Mouse (Mus musculus): ENCODE results near the gene Ryr2. TPM values are rescaled to one million over a fixed set of nuclear protein-coding genes. Genes with fewer than 3 reads are reported as not detected.

Ryr2 gene
- total and polyA plus RNA-seq, 3 experiments, result 0.11 to 0.13 TPM; not detected in 1

GRCm38 (mm10) chr13:11511540-11512177 is 595.1 kb downstream of the Ryr2 start:
- dilution Hi-C loops (cut with MboI; ENCODE audit: extremely low pct_ligation_motif_present, extremely low pct_unique_long_range_greater_than_20kb, low sequenced_read_pairs) (no loop called here), in situ Hi-C loops (cut with MboI; ENCODE audit: low pct_ligation_motif_present, low pct_unique_long_range_greater_than_20kb, low sequenced_read_pairs) (no loop called here)
- no peak overlapping the region for H3K27ac ChIP-seq (ENCODE audit: insufficient read depth, low read depth)
- no peaks in the 10 kb centered on the region for H3K79me2 ChIP-seq (replicated peaks; ENCODE audit: control insufficient read depth, extremely low read depth, insufficient read depth, poor library complexity, severe bottlenecking)
- H3K4me1 ChIP-seq (ENCODE audit: control insufficient read depth in 1 of 2, insufficient read depth in 2 of 2), result no peaks in the 10 kb centered on the region
- no peaks in the 10 kb centered on the region for H3K9me3 ChIP-seq (replicated peaks; ENCODE audit: low read length)
- no peaks in the 10 kb centered on the region for H3K36me3 ChIP-seq (replicated peaks in 1 of 2; ENCODE audit: control insufficient read depth in 1 of 2, insufficient read depth in 1 of 2, low read length in 1 of 2)
- H3K4me2 ChIP-seq (ENCODE audit: insufficient read depth, low read depth, poor library complexity, severe bottlenecking), result no peak overlapping the region
- no peak for DNase-seq (ENCODE audit: extremely low read depth)
- TF ChIP-seq BHLHE40 (IDR thresholded peaks at IDR 0.05; ENCODE audit: low read depth, low read length) (no peak), MAZ (IDR thresholded peaks at IDR 0.05; ENCODE audit: low read depth, low read length) (no peak), KAT2A (IDR thresholded peaks at IDR 0.05; ENCODE audit: insufficient replicate concordance, low read length) (no peak), HCFC1 (IDR thresholded peaks at IDR 0.05; ENCODE audit: low read depth, low read length) (no peak), ZC3H11A (IDR thresholded peaks at IDR 0.05; ENCODE audit: low read depth, low read length) (no peak), UBTF (IDR thresholded peaks at IDR 0.05; ENCODE audit: low read depth, low read length) (no peak), USF1 (IDR thresholded peaks at IDR 0.05; ENCODE audit: low read depth, low read length) (no peak), TCF12 (IDR thresholded peaks at IDR 0.05; ENCODE audit: low read depth, low read length) (no peak), E2F4 (IDR thresholded peaks at IDR 0.05; ENCODE audit: insufficient replicate concordance, low read depth, low read length) (no peak)
- no peaks in the 10 kb centered on the region for H3K27me3 ChIP-seq (replicated peaks)
- no peak overlapping the region for H3K4me3 ChIP-seq (replicated peaks in 1 of 3; ENCODE audit: low read depth in 2 of 3, low read length in 2 of 3, poor library complexity in 1 of 3)
- no peak overlapping the region for H3K9ac ChIP-seq (ENCODE audit: insufficient read depth, low read depth)

Other genes with a start within 250 kb of the Ryr2 start
- 22.0 and 22.1 TPM in 2 replicates for gene Mtr, start 151.2 kb upstream of the Ryr2 start, total RNA-seq (2012; rRNA removed)
- gene Mtr, start 151.2 kb upstream of the Ryr2 start, total RNA-seq (2014; rRNA removed), result 13.2 and 15.2 TPM in 2 replicates
- 28.6 and 28.8 TPM in 2 replicates for gene Mtr, start 151.2 kb upstream of the Ryr2 start, polyA plus RNA-seq (2012; ENCODE audit: insufficient read length, low read depth)
- not detected in 2 replicates for gene Actn2, start 233.8 kb upstream of the Ryr2 start, total RNA-seq (2012; rRNA removed)
- not detected in 2 replicates for gene Actn2, start 233.8 kb upstream of the Ryr2 start, total RNA-seq (2014; rRNA removed)
- gene Actn2, start 233.8 kb upstream of the Ryr2 start, polyA plus RNA-seq (2012; ENCODE audit: insufficient read length, low read depth), result not detected in 2 replicates

Data from CH12.LX (cell line).